Mouse (Mus musculus): Measurements from ENCODE around the gene Prkcq. TPM values are rescaled to one million over a fixed set of nuclear protein-coding genes. Genes with fewer than 3 reads are reported as not detected.

Prkcq gene
- total RNA-seq, 2 experiments from 2014 or later: 50.8 to 51.8 TPM

DNA sequence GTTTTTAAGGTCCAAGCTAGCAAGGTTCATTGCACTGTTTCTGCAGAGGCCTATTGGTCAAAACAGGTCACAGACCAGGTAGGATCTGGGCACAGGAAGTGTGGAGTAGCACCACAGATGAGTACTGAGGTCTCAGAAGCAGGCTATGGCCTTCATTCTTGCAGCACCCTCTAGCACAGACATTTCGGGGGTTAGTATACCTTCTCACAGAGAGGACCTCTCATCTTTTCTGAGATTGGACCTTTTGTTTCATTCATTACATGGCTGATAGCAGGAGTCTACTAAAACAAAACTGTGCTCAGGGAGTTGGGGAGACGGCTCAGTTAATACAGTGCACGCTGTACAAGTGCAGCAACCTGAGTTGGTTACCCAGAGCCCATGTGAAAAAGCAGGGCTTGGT is 14.7 kb downstream of the Prkcq start:
- no peak for DNase-seq

DNA sequence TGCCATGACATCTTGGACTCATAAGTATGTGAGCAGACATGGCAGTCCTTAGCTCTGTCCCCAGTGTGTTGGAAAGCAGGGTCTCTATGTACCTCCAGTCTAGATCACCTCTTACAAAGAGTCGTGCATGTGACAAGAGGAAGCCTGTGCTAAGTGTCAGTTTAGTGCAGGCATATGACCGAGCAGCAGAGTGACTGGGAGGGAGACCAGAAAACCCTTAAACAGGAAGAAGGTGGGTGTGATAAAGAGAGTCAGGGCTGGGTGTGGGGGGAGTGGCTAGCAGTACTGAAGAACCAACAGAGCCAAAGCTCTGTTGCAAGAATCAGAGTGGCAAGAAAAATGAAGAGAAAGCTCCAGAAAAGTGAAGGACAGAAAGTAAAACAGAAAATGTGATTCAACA is 15.3 kb downstream of the Prkcq start:
- no peak for DNase-seq

DNA sequence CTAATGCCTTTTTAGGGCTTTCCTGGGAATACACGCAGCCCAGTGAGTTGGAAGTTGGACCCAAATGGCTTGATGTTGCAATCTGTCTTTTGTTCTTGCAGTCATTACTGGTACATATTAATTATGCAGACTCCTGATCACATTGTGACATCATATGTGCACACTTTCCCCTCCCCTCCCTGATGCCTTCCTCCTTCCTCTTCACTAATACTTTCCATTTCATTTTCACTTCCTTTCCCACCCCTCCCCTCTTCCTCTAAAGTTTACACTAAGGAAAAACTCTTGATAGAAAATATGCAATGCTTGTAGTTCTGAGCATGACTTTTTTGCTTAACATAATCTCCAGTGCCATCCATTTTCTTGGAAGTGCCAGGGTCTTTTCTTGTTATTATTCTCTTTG is 16.4 kb downstream of the Prkcq start:
- DNase-seq: no peak

DNA sequence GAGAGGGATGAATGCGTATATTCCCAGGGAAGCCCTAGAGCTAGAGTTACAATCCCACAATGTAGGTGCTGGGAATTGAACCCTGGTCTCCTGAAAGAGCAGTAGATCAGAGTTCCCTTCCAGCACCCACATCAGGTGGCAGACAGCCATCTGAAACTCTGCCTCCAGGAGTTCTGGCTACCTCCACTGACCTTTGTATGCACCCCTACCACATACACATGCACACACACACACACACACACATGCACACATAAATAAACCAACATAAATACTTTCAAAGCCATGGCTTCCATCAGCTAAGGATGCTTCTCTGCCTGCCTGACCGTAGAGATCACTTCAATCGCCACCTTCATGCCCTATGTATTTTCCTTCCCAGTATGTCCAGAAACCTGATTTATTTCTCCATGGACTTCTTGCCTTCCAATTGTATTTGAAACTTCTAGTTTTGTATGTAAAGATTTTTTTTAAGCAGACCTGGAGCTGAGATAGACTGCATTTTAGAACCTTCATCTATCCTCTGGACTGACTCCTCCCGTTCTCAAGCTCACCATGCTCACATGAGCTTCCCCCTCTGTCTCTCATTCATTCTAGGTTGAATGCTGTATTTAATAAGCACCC is 17.4 kb downstream of the Prkcq start:
- no peak for DNase-seq

DNA sequence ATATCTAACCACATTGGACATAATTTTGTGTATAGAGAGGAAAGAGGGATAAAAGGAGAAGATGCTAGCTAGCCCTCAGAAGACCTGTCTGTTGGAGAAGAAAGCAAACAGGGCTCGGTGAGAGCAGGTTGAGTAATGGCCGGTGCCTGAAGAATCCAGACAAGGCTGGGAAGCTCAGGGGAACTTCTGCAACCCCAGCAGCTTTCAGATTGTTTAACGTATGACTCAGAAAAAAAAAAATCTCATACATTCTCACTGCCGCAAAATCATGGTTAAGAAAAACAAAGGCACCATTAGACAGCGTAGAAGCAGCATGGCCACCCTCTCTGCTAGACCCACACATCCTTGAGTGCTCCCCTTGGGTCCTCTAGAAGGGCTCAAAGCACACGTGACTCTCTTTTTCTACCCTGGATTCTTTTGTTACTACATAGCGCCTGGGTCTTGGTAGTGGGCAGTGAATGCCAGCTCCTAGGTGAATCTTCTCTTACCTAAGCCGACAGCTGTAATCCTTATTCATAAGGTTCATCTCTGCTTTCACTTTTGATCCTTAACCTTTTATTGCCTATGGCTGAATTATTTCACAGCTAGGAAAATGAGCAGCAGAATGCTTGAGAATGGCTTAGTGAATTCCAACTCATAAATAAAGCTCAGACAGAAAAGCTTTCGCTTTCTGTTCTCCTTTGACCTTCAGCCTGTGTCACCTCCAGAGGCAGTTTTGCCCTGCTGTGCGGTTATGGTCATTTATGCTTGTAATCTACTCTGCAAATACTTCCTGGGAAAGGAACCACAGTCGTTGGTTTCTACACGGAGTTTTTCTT is 20.6 kb downstream of the Prkcq start:
- no peak for DNase-seq

DNA sequence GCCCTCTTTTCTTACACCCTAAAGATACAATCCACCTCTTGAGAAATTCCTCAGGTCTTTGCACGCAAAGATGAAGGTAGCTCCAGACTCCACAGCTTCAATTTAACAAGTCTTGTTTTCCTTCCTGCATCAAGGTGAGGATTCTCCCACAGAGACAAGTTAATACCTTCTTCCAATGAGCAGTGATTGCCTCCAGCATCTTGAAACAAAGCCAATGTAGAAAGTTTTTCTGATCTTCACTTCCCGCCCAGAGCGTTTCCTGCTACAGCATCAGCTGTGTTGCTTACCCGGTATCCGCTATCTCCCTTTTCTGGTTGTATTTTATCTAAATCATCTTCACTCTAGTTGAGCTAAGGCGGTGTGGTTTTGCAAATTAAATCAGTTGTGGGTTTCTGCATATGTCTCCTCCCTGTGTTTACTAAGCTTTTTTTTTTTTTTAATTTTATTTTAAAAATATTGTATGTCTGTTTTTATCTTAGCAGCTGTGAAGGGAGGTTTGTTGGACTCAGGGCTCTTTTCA is 21.3 kb downstream of the Prkcq start:
- no peak for DNase-seq

DNA sequence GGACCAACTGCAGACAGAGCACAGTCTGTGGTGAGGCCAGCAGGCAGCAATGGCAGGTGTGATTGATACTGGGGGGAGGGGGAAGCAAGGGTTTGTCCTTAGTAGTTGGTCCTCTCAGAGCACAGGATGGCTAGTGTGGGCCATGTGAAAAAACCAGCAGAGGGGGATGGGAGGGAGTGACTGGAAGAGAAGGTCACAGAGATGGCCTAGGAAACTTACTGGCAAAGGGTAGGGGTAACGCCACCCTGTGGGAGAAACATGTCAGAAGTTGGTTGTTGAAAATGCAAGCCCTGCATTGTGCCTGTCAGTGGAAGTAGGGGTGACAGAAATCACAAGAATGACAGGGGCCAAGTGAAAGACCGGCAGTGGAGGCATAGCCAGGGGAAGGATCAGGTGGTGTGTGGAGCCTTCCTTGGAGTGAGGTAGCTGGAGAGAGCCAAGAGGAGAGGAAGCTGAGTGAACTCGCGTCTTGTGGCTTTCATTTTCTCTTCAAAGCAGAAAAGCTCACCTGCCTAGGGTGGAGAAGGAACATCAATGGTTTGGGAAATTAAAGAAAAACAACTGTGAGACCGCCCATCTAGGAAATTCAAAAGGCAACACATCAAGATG is 22.9 kb downstream of the Prkcq start:
- no peak for DNase-seq

DNA sequence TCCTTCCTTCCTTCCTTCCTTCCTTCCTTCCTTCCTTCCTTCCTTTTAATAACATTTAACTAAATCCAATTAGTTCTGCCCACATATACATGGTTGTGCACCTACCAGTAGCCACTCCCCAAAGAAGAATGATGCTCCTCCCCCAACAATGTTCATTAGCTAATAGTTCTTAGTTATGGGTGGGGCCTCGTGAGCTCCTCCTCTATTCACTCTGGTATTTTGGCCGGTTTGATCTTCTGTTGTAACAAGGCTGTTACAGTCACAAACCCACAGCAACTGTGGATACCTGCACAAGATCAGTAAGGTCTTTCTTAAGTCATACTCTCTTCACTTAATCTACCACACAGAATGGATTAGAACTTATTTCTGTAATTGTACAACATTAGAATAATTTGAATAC is 24.2 kb downstream of the Prkcq start:
- no peak for DNase-seq

DNA sequence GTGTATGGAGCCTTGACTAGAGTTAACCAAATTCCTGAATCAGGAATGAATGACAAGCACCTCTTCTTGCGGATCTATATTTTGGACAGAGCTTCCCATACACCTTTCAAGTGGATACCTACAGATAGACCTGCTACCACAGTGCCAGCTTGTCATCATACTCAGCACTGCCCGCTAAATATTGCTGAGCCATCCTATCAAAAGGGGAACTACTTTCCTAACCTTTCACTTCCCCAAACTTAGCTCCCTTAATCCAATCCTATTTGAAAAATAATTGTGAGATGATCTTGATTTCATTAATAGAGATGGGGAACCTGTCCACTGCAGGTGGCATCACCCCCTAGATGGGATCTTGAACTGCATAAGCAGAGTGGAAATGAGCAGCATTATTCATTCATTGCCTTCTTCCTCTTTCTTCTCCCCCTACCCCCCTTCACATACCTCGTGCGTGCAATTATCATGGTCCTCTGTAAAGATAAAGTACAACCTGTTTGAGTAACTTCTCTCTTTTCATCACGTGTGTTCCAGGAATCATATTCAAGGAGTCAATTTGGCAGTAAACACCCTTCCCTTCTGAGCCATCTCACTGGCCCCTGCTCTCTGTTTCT is 25.1 kb downstream of the Prkcq start:
- no peak for DNase-seq

DNA sequence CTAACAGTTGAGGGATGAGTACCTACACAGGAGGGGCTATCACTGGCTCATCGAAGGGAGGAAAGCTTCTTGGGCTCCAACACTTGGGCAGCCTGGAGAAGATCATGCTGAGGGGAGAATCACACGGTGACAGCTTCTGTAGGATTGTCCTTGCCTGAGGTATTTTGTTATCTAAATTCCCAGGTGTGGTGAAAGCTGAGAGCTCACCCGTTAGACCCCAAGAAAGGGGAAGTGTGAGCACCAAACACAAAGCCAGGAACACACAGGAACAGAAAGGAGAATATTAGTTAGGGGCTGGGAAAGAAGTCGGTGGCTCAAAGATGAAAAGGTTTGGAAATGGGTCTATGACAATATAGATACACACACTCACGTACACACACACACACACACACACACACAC is 27.7 kb downstream of the Prkcq start:
- DNase-seq: no peak

DNA sequence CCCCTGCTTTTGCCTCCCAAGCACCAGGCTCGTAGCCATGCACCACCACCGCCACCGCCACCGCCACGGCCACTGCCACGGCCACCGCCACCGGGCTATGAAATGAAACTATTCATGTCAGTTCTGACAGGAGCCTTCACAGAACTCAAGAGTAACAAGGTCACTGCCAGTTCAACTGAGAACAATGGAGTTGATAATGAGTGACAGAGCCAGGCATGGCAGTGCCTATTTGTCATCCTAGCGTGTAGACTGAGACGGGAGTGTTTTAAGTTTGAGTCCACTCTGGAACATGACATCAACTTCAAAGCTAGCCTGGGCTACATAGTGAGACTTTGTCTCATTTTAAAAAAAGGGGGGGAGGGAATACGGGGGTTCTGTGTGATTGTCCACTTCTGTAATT is 30.9 kb downstream of the Prkcq start:
- no peak for DNase-seq

DNA sequence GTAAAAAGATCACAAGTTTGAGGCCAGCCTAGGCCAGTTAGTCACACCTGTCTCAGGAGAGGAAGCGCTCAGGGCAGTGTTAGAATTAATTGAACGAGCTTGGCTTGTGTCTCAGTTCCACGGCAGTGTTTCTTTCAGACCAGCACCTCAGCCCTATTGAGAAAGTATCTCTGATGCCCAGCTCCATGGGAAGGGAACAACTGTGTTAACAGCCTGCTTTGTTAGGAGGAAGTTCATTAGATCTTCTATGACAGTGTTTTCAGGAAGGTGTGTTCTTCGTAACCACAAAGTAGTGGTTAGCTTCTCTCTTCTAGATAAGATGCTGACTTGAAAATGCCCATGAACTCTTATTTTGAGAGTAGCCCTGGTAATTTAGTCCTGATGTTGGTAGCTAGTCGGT is 31.4 kb downstream of the Prkcq start:
- DNase-seq: no peak

DNA sequence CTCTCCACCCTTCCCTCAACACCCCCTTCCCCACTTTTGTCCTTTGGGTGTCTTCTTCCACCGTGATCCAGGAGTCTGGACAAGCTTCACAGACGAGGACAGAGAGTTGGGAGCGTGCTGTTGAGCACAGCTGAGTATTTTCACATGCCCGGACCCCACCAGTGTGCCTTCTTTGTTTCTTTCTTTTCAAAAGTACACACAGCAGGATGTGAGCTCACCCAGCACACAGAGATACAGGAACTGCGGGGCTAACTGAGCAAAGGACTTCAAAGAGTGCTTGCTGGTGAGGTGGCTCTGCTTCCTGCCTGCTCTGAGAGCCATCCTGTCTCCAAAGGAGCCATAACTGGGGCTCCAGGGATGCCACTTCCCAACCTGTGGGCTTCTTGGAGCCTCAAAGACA is 32.3 kb downstream of the Prkcq start:
- no peak for DNase-seq

DNA sequence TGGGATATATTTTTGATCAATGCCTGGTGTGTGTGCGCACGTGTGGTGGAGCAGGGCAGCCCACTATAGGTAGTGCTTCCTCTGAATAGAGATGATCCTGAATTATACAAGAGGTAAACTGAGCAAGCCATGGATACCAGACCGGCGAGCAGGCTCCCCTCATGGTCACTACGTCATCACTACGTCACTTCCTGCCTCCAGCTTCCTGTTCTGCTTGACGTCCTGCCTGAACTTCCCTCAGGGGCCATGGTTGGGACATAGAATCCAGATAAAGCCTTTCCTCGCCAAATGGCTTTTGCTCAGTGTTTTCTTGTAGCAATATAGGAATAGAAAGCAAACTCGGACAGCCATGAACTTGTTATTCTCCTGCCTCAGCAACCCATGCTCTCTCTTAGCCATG is 33.1 kb downstream of the Prkcq start:
- DNase-seq: no peak

DNA sequence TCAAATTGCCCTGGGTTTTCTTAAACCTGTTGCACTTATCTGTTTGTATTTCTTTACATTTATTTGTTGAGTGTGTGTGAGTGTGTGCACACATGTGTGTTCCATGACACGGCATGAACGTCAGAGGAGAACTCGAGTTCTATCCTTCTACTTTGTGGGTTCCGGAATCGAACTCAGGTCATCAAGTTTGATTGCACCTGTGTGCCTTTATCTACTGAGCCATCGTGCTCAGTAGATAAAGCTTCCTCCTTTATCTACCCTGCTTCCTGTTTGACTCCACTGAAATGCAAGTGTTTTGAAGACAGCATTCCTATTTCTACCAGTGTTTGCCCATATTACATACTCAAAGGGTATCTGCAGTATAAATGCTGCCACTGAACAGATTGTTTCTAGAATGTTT is 33.8 kb downstream of the Prkcq start:
- no peak for DNase-seq

DNA sequence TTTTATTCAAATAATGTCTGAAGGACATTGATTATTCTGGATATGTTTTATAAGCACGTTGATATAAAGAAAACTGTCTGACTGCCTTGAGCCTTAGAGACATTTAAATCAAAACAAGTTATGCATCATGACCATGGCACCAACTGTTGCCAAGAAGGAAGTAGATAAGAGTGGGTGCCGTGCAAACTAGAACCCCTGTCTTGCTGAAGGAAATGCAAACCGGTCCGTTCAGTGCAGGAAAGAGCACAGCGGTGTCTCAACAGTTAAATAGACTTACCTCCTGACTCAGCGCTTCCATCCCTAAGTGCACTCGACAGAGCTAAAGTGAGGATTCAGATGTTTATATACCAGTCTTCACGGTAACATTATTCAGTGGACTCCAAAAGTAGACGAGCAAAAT is 36.4 kb downstream of the Prkcq start:
- DNase-seq: no peak

DNA sequence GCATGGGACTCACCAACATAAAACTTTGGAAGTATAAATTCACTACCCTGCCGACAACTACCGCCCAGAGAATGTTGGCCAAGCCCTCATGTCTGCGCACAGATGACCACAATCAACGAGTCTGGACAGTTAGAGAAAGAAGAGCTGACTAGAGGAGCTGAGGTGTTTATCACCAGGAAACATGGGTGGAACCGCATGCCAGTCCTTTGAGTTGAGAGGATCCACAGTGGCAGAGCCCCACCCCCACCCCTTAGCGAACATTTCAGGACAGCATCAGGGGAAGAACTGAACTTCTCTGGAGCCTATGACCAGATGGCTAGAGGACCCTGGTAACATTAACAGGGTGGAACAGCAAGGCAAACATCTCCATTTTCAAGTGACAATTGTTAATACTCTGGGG is 37.4 kb downstream of the Prkcq start:
- DNase-seq: no peak

DNA sequence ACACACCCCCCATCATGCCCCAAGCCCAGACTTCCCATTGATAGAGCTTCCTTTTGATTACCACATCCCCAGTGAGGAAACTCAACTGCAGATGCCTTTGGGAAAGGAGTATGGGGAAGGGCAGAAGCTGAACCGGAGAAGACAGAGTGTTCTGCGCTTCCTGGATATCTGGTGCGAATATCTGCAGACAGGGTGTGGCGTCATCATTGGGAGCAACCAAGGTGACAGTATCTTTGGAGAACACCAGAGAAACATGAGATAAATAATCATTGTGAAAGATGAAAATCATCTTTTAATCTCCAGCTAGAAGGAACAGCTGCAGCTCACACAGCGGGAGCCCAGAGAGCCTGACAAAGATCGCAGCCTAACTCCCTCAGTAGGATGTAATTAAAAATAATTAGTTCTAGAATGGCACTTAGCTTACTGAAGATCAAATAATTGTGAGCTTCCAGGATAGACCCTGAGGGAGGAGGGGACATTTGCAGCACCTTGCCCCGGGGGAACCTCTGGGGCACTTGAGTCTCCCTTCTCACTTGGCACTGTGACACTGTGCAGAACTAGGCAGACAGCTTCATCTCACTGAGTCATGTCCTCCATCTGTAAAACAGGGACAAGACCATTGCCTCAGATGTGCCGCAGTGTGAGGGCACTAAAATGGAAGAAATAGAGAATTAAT is 38.5 kb downstream of the Prkcq start:
- no peak for DNase-seq

DNA sequence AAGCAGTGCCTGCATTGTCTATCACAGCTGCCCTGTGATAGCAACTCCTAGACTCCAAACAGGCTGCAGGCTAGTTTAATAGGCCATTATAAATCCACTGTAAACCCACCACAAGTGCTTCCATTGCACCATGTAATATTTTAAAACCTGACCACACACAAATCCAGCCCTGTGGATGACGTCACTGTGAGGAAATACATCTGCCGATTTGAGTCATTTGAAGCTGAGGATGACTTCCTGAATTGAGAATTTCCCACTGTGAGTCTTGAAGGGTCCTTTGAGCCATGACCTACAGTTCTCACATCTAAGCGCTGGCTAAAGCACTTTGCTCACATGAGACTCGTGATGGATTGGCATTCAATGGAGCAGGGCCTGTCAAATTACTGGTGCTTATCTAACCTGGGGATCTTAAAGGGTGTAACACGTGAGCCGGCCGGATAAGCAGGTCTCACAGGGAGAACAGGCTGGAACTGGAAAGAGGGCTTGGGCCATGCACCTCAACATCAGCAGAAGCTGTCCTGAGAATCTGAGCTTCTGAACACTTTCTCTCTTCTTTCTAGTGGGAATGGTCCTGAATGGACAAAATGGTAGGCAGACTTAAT is 40.2 kb downstream of the Prkcq start:
- DNase-seq: no peak

DNA sequence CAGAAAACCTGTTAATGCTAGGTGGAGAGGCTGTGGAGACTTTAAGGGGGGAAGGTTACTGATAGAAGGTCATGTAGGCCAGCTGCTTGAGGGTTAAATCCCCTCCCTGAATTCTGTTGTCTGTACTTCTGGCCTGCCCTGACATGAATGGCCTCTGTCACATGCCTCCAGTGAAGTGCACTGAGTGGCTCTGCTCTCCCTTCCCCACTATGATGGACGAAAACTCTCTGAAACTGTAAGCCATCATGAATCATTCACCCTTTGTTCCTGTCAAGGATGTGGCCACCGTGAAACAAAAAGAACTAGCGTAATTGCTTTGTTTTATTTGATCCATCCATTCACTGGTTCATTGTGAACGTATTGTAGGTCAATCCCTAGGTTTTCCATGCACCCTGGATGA is 44.5 kb downstream of the Prkcq start:
- DNase-seq: no peak

DNA sequence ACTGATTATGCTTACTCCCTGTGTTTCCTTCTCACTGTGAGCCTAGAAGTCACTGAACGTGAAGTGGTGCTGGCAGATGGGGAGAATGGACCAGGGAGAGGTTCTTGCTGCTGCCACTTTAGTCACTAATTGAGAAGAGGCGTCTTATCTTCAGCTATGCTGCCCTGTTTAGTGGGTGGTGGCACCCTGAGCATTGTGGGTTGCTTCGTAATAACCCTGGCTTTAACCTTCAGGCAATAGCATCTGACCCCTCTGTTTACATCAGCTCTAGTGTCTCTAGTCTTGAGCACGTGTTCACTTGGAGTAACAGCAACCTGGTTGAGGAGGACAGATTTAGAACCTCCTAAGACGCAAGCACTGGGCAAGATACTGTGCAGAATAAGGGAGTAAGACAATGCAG is 44.9 kb downstream of the Prkcq start:
- no peak for DNase-seq

DNA sequence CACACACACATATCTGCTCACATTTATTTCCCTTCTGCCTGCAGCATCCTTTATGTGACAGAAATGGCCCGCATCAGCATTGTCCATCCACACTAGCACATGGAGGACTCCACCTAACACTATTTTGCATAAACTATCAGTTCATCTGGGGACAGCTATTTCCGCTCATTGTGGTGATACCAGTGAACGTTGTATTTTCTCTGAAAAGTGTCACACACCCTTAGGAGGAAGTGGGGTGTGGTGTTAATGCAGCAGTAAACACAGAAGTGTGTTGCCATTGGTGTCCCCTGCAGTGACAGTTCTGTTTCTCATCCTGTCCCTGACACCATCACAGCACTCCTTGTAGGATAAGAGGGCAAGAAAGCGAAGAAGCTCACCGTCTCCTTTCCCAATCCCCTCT is 46.2 kb downstream of the Prkcq start:
- DNase-seq: no peak
